Mouse (Mus musculus) right cerebral cortex, postnatal 36 days (tissue): ENCODE results near the gene Myo1d.

Source experiments
- DNase-seq, 2 experiments: peaks; one replicate each; pipeline ENCODE4 v3.0.0; 2022; ENCODE audit warnings: low spot score in 2 of 2, mixed read lengths in 1 of 2

Gene Myo1d

DNA sequence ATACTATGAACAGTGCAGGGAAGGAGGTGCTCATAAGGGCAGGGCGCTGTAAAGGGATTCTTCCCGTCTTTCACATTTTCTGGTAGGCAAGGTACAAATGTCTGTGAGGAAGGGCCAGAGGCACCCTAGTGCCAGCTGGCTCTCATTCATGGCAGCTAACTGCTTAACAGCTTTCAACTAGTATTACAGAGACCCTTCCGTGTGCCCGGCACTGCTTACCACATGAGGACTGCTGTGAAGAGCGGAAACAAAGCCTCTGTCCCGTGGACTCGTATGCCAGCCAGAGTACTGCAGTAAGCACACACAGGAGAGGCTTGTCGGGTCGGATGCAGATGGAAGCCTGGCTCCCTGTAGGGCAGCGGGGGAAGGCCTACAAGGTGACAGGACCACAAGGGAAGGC is 229.6 kb downstream of the Myo1d start:
- DNase-seq = no peak

DNA sequence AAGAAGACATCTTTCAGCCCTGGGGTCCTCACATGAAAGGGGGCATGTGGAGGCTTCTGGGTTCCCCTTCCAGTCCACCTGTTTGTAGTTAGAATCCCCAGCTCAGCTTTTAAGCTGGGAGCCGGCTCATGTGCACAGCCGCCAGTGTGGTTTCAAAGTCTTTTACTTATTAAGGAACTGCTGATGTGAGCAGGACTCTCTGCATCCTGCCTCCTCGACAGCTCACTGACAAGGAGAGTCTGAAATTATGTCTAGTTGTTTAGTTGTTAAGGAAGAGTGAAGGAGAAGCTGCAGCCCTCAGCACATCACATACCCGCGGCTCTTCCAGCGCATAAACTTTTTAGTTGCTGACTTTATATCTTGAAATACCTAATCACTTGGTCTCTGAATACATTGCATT is 230.0 kb downstream of the Myo1d start:
- DNase-seq = no peak

DNA sequence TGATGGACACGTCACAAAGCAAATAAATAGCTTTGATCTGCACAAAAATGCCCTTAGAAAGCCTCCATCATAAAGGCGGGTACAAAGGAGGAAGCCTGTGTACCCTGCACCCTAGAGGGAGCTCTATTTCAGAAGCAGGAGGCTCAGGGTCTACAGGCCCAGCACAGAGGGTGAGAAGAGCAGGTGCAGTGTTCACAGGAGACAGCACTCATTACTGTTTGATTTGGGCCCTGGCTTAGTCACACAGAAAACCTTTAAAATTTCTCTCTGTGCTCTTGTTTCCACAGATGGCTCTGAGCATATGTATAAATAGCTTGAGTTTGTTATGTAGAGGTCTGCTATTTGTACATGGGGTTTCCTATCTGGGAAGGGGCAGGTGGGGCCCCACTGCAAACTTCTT is 233.6 kb downstream of the Myo1d start:
- DNase-seq = no peak

DNA sequence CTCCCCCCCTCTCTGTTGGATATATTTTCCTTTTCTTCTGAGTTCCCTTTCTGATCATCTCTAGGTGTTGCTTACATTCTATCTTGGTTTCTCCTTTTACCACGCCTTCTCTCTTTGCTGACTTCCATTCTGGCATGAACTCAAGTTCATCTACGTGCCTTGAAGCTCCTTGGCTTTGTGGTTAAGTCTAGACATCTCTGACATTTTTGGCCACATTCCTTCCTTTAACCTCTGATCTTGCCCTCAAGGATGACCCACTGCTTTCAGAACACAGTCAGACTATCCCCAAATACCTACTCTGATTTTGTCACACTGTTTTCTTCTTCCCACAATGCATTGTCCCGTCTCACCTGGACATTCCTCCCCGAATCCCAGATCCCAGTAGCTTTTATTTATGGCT is 240.8 kb downstream of the Myo1d start:
- no peak for DNase-seq

DNA sequence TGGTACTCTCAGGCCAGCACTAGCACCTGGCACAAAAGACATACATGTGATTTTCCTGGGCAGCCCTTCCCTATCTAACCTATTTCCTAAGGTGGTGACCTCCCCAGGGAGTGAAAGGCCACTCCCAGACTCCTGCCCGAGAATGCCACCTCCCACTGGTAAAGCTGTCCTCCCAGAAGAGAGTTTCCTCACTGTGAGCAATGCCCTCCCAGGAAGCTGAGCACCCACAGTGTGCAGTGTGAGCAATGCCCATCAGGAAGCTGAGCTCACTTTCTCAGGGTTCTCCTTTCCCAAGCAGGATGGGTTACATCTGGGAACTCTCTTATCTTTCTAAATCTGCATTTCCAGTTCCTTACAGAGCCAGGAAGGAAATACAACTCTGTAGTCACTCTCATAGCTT is 246.9 kb downstream of the Myo1d start:
- DNase-seq = no peak

DNA sequence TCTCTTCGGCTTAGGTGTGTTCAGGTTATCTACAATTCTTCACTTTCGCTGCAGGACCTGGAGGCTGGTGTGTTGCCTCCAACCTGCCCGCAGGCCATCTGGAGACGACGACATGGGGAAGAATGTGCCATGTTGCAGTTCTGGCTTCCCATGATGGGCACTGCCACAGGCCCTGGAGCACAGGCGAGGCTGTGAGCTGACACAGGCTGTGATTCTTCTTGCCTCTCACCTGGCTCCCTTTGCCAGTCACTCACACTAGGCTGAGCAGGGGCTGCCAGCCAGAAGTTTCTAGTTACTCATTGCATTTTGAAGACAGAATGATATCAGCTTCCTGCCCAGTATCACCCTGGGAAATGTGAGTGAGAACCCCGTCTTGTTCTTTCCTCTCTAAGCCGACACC is 250.7 kb downstream of the Myo1d start:
- DNase-seq = no peak

DNA sequence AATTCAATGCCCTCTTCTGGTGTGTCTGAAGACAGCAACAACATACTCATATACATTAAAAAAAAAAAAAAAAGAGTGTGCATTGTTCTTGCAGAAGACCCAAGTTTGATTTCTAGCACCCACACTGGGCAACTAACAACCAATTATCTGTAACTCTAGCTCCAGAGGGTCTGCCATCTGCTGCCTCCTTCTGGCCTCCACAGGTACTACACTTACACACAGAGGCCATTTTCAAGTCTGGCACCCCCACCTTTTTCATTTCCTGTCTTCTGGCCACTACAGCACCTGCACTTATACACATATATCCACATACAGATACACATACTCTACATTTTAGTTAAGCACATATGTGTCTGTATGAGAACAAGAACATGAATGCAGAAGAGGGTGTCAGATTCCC is 252.1 kb downstream of the Myo1d start:
- no peak for DNase-seq

DNA sequence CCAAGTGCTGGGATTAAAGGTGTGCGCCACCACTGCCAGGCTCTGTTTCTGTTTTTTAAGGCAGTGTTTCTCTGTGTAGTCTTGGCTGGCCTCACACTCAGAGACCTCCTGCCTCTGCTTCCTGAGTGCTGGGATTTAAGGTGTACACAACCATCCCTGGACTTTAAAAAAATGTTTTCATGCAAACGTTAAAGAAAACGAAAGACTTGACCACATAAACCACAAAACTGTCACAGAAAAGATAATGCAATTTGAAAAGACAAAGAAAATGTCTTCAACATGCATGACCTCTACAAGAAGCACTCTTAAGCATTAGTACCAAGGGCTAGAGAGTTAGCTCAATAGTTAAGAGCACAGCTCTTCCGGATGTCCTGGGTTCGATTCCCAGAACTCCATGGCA is 255.6 kb downstream of the Myo1d start:
- DNase-seq = no peak

DNA sequence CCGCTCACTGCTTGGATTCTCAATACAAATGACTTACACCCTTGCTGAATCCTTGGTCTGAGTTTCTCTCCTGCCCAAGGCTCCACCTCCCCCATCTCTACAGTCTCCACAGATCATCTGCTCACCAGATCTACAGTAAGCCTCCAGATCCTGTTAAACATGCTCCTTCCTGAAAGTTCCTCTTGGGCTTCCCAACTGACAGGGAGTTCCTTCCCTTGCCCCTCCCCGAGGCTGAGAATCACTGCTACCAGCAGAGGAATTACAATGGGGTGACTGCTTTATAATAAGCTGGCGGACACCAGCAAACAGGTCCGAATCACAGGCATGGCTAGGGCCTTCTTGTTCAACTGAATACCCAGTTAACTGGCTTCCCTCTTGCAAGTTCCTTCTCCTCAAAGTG is 256.4 kb downstream of the Myo1d start:
- no peak for DNase-seq

DNA sequence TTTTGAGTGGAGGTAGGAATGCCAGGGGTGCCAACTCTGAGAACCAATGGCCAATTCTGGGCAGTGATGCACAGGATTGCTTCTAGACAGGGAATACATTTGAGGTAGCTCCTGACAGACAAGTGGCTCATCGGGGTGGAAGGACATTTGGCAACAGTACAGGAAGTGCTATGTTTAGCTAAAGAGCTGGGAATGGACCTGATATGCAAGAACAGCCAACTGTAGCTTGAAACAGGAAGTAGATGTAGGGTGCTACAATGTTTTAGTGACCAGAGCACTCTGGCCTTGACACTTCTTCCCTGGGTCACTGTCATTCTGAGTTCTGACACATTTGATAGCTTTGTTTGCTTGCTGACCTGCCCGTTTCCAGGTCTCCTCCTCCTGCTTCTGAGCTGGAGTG is 257.0 kb downstream of the Myo1d start:
- DNase-seq = no peak

DNA sequence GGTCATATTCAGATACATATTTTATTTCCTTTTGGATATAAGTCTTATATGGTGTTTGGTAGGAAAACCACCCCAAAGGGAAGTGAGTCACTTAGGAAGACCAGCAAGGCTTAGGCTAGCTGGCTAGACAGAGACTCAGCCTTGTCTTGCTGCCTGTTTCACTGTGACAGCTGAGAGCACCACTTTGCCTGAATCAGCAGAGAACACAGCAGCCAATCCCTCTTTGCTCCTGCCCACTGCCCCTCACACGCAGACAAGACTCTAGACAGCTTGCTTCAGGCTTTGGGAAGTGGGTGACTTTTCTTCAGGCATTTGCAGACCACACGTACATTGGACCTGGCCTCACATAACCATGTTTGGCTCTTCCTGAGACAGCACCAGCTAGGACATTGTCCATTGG is 258.7 kb downstream of the Myo1d start:
- no peak for DNase-seq

DNA sequence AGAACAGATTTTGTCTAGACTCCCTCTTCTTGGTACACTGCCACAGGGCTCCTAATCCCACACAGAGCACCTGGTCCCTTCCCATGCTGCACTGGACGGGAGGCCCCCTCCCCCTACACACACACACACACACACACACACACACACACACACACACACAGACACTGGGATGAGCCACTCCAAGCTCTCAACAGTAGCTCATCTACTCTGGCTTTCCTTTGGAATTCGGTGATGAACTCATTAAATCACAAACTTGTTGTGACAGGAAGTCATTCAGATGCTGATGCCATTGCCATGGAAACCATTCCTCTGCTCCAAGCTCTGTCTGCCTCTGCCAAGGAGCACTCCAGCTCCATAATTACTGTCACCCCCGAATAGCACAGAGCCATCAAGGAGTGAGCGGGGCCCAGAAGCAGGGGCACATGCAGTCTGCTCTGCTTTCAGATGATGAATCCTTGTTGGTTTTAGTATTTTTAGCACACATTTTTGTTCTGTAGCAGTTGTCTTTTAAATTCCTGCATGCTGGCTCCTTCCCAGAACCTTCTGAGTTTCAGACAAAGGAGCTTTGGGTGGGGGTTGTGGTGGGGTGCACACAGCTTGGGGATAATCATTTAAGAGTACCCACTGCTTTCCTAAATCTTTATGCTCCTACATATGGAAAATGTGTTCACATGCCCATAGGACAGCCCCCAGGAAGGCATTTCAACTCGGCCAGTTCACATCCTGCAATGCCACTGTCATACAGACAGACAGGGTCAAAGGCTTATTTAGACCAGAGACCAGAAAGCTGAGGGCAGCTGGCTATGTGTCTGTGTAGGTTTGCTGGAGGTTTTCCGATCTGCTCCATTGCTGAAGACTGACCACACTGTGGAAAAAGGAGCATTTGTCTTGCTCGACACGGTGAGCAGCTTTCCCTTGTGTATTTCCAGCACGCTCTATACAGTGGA is 261.1 kb downstream of the Myo1d start:
- peak; percentile 70 to 84 for DNase-seq

DNA sequence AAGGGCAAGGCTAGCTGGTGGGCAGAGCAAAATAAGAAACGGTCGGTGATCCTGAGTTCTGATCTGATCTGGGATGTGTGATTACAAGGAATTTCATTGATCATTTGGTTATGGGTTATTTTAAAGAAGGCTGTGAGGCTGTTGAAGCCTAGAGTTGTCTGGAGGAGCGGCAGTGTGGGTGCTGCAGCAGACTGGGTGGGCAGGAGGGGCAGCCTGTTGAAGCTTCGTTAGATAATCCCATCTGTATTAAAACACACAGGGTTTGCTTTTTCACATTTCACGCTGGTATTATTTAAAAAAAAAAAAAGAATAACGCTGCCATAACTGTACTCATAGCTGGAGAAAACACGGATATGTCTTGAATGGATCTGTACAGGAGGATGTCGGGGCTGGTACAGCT is 263.9 kb downstream of the Myo1d start:
- no peak for DNase-seq

DNA sequence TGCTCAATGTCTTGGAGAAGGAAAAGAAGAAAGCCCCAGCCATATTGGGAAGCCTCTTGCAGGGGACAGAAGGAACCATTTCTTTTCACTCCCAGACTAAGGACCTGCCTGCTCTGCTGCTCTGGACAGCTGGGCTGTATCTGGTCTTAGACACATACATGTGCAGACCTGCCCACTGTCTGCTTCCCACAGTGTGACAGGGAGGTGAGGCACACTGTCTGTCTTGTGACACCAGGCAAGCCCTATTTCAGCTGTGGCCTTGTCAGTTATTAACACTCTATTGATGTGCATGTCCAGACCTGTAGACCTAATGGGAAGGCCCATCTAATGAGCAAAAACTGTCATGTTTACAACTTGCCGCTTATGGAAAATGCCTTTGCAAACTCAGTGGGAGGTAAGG is 264.5 kb downstream of the Myo1d start:
- no peak for DNase-seq

DNA sequence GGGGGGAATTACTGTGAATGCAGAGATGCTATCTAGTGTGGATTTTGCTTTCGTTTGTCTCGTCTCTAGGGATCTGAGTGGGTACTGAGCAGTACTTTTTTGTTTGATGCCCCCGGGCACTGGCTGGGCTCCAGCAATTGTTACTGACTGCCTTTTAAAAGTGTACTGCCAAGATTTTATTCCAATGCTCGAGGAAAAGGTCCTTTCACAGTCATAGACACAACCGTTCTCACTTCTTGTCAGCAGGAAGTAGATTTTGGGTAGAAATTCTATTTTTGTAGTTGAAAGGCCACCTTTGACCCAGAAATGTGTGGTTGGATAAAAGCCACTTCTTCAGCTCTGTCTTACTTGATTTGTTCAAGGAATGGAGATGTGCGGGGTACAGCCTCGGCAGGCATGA is 266.0 kb downstream of the Myo1d start:
- no peak for DNase-seq

DNA sequence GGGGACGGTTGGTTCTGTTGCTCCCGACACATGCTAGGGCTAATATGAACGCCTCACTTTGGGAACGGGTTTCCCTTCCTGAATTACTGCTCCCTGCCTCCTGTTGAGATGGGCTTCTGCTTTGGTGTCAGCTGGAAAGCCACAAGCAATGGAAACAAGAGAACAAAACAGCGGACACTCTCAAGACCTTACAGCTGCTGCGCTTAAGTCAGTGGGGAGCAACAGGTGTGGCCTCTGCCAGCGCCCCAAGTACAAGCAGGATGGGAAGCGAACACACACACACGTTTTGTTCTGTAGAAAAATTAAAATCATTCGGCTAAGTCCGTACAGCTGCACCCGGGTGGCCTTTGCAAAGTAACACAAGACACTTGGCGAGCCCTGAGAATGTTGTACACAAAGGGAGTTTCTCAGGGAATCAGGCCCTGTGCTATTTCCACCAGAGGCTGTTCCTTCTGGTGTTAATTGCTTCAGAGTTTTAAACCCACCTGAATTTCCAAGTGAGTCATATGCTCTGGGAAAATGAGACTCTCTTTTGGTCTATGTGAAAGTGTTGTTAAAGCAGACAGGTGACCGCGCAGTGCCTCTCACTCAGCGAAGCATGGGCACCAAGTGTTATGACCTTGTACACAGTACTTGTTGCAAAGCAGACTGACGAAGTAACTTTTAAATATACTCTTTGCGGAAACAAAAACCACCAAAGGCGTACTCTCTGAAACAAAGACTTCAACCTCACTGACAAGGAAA is 267.3 kb downstream of the Myo1d start:
- no peak for DNase-seq

DNA sequence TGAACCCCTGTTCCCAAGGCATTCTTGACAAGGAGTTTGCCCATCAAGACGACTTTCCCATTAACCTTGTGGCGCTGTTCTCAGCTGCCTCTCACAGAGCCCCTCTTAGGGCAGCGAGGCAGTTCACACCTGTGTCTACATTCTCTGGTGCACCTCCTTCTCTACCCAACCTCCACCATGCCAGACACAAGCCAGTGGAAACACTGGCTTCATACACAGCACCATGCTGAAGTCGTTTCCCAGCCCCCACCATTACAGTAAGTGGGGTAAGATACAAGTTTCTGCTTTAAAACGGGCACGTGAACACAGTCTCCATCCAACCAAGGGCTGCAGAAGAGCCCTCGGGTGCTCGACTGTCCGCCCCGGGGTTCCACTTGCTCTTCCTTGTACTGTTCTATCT is 269.7 kb downstream of the Myo1d start:
- no peak for DNase-seq

DNA sequence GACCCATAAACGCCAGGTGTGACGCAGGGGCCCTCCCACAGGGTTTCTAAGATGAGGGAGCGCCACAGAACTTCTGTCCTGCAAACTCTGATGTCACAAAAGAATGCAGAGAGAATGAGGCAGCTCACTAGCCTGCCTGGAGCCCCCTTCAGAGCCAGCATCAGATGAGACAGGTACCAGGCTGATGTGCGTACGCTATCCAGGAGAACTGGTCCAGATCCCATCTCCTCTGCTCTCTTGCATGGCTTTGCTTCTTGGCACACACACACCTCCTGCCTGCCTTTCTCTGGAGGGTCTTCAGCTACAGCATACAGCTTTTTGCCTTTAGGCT is 270.7 kb downstream of the Myo1d start:
- no peak for DNase-seq

DNA sequence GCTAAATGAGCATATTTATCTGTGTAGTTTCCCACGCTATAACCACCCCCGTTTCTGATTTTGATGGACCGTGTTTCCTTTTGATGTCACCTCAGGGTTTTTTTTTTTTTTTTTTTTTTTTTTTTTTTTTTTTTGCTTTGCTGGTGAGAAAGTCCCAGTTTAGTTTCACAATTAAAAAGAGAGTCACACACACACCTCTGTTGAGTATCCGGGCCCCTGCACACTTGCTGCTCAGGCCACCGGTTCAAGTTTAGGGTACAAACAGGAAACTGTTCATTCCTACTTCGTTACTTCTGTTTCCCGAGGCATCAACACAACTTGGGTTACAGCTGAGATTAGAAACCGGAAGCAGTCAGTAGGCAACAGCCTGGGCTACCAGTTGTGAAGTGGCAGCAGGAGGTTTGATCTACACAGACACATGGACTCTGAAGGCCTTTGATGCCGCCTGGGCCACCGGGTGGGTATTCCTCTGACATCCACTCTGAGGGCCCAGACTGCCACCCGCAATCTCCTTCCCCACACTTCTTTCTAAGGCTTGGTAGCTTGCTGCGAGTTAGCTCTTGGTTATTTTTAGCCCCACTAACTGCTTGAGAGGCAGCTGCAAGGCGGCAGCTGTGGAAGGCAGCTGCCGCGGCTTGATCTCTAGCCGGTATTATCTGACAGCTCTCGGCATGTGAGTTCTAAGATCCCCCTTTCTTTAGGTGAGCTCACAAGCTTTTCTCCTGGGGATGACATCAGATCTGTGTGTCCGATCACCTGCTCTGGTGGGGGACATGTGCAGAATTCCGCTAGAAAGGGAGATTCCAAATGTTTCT is 271.3 kb downstream of the Myo1d start:
- no peak for DNase-seq

DNA sequence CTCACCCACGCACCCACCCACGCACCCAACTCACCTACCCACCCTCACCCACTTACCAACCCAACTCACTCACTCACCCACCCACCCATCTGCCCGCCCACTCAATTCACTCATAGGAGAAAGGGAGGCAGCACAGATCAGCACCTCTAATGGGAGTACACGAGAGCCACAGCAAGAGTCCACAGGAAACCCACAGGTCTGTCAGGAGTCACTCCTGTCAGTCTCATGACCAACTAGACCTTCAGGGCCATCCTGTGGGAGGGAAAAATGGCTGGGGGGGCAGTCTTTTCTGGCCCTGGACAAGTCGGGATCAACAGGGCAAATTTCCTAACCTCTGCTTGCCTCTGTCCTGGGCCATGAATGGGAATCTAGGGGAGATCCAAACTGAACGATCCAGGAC is 272.0 kb downstream of the Myo1d start:
- no peak for DNase-seq

DNA sequence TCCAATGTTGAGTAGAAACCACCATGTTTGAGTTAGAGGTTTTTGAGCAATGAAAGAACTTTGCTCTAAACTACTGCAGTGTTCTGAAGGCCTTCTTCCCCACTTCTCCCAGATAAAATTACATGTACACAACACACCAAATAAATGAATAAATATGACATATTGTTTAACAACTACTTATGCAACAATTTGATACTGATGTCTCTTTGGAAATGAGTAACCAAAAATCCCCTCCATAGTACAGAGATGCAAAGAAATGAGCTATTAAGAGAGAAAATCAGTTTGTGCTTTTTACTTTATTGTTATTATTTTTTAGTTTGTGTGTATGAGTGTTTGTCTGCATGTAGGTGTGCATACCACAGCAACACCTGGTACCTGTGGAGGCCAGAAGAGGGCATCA is 273.3 kb downstream of the Myo1d start:
- no peak for DNase-seq

DNA sequence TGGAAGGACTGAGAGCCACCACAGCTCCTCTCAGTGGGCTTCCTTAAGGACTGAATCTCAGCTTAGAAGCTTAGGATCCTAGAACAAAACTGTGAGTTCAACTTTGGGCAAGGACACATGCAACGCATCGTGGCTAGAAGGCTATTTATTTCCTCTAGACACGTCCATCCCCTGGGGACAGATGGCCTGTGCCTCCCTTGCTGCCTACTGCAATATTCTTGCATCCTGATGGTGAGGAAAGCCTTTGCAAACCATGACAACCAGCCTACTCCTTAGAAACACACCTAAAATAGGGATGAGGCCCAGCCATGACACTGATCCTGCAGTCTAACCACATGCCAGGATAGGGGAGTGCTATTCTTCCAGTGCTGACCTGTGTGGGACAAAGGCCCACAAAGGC is 274.2 kb downstream of the Myo1d start:
- peak in 1 of 2 experiments; percentile 86 for DNase-seq
